Mouse (Mus musculus): Measurements from ENCODE around the gene Myo18a. TPM values are rescaled to one million over a fixed set of nuclear protein-coding genes. Genes with fewer than 3 reads are reported as not detected.

Gene Myo18a
- polyA plus RNA-seq, 1 experiment from 2014 or later, result 95.5 TPM

DNA sequence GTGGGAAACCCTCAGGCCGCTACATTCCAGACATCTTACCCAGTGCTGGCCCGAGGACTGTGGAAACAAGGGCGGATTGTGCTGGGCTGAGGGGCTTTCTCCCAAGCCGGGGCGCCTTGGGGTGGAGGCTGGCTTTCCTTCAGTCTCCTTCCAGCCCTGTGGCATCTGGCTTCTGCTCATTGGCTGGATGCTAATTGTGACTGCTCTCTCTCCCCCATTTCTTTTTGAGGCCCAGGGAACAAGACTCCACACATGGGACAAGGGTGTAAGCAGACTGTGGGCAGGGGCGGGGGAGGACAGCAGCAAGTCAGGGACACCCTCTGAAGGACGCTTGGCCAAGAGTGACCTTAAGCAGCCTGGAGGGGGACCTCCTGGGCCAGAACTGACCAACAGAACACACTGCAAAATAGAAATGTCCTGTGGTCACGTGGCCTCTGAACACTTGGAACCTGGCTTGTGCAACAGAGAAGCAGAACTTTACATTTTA, 28.2 kb downstream of the Myo18a start:
- H3K27ac ChIP-seq, result peak overlapping the region; percentile 92
- peak overlapping the region; percentile 29 for H3K4me3 ChIP-seq
- H3K9me3 ChIP-seq, result no peaks in the 10 kb centered on the region
- H3K27me3 ChIP-seq (ENCODE audit: insufficient read depth, poor library complexity, severe bottlenecking), result no peaks in the 10 kb centered on the region
- H3K4me1 ChIP-seq, result peaks cover 54% of the 10 kb centered on the region
- H3K36me3 ChIP-seq, result no peaks in the 10 kb centered on the region
- DNase-seq (ENCODE audit: low spot score), result peak; percentile 80
- WGBS, result 13% methylated on average over 8 of the region's 8 CpGs

DNA sequence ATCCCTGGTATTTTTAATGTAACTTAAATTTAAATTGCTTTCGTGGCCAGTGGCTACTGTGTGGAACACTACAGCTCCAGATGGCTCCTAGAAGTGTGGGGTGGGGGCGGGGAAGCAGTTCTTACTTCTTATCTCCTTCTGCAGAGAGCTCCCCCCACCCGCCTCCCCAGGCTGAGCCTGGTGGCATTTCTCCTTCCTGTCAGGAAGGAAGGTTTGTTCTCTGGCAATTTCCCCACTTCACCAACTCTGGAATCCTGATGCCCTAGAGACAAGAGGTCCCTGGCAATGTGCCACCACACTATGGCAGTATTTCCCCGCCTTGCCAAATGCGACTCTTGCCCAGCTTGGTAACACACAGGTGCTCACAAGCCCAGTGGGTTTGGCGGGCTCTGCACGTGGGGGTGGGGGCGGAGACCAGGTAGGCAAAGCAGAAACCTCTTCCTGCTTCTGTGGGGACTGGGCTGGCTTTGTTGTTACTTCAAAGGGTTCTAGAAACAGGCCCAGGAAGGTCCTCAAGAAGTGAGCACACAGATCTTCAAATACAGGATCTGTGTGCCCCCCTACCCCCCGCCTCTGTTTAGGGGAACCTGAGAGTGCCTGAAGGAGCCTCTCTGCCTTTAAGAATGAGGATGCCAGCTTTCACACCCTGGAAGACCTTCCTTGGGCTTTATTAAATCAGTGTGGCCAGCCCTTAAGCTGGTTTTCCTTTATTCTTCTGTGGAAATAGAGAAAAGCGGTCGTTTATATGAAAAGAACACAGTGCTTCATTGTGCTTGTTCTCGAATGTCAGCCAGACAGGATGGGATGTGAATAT, 28.9 kb downstream of the Myo18a start:
- Histone ChIP-seq H3K27ac (peak overlapping the region; percentile 92), H3K4me1 (peaks cover 48% of the 10 kb centered on the region), H3K4me3 (no peak overlapping the region), H3K36me3 (no peaks in the 10 kb centered on the region), H3K9me3 (no peaks in the 10 kb centered on the region), H3K27me3 (ENCODE audit: insufficient read depth, poor library complexity, severe bottlenecking) (no peaks in the 10 kb centered on the region)
- DNase-seq (ENCODE audit: low spot score), result peak; percentile 84
- 39% methylated on average over 12 of the region's 12 CpGs for WGBS

DNA sequence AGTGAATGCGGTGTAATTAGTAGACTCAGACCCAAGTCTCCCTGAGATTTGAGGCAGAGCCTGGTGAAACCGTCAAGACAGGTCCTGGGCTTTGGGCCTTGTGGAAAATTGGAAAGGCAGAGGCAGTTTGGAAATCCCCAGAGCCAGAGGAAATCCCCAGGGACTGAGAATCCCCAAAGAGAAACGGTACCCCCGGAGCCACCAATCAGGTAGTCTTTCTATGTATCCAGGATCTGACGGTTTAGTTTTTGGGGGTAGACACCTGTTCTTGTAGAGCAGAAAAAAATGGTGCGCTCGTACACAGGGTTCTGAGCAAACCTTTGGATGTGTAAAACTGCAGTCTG, 29.5 kb downstream of the Myo18a start:
- Histone ChIP-seq H3K27me3 (ENCODE audit: insufficient read depth, poor library complexity, severe bottlenecking) (no peaks in the 10 kb centered on the region), H3K9me3 (no peaks in the 10 kb centered on the region), H3K4me1 (peaks cover 48% of the 10 kb centered on the region), H3K4me3 (no peak overlapping the region; the same call in 1 of the 2 replicates), H3K27ac (peak overlapping the region; percentile 92), H3K36me3 (no peaks in the 10 kb centered on the region)
- DNase-seq (ENCODE audit: low spot score), result no peak
- 69% methylated on average over 7 of the region's 7 CpGs for WGBS

DNA sequence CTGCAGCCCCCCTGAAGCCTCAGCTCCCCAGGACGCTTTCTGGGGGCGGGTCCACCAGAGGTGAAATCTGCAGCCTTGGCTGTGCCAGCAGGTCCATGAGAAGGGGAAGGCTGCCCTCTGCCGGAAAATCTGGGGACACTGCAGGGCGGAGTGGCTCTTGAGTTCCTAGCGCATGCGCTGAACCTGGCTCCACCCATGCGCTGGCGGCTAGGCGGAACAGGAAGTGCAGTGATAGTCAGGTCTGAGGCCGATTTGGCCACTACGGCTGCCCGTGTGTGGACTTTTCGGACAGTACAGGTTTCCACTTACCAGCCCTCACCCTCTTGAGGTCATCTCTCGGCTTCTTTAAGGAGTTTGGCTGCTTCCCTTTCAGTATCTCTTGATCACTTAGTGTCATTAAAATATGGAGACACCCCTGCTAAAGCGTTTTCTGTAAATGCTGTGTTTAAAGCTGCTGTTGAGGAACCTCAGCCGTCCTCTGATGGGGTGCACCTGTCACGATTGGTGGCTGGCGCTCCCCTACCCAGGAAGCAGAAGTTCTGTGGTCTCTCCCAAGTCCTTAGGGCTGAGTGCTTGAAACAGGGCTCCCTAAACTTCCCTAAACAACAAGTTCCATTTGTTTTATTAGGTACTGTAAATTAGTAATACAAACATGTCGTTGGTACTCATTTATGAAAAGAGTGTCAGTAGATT, 30.3 kb downstream of the Myo18a start:
- 4% methylated on average over 19 of the region's 19 CpGs for WGBS

DNA sequence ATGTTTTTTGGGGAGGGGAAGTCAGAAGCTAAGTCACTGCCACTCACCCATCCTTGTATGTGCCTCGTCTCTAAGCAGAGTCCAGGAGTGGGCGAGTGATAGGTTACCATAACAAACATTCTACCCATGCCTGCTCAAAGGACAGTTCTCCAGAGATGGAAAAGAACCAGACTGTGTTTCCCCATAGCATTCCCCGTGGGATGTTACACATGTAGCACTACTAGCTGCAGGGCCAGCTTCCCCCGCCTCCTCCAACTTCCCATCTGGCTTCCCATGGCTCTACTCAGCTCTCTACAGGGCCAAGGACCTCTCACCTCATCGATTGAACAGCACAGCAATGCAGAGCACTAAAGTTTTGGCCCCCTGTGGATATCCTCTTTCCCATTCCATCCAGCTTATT, 32.2 kb downstream of the Myo18a start:
- 66% methylated on average over 5 of the region's 5 CpGs for WGBS
- H3K36me3 ChIP-seq, result no peaks in the 10 kb centered on the region; the same call in 1 of the 2 replicates
- no peak for DNase-seq (ENCODE audit: low spot score)
- no peaks in the 10 kb centered on the region for H3K27me3 ChIP-seq (ENCODE audit: insufficient read depth, poor library complexity, severe bottlenecking)
- no peak overlapping the region for H3K27ac ChIP-seq
- H3K4me1 ChIP-seq, result peaks cover 46% of the 10 kb centered on the region
- no peaks in the 10 kb centered on the region for H3K9me3 ChIP-seq
- H3K4me3 ChIP-seq, result no peak overlapping the region

More for the DNA sequence above, 30.3 kb downstream of the Myo18a start:
- H3K4me3 ChIP-seq, result peak overlapping the region; percentile 59
- no peaks in the 10 kb centered on the region for H3K36me3 ChIP-seq
- peak overlapping the region; percentile 92 for H3K27ac ChIP-seq
- peak; percentile 98 for DNase-seq (ENCODE audit: low spot score)
- H3K9me3 ChIP-seq, result no peaks in the 10 kb centered on the region
- H3K27me3 ChIP-seq (ENCODE audit: insufficient read depth, poor library complexity, severe bottlenecking), result no peaks in the 10 kb centered on the region
- peaks cover 46% of the 10 kb centered on the region for H3K4me1 ChIP-seq

DNA sequence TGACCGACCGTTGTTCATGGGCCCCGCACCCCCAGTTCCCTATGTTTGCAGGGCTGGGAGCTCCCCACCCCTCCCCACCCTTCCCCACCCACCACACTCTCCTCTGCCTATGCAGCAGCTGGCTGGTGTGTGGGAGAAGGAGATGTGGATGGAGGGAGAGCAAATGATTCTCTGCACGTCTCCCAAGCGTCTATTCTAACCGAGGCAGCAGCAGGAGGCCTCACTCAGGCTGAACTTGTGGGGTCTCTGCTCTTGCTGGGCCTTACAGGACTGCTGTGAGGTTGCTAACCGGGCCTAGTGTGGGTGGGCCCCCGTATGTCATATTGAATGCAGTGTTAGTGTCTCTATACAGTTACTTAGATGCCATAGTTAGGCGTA, 37.4 kb downstream of the Myo18a start:
- Histone ChIP-seq H3K4me1 (peaks cover 61% of the 10 kb centered on the region), H3K9me3 (no peaks in the 10 kb centered on the region), H3K36me3 (peaks cover 7% of the 10 kb centered on the region; the same call in 1 of the 2 replicates), H3K4me3 (peak overlapping the region; percentile 67), H3K27me3 (ENCODE audit: insufficient read depth, poor library complexity, severe bottlenecking) (no peaks in the 10 kb centered on the region), H3K27ac (peak overlapping the region; percentile 91)
- 38% methylated on average over 9 of the region's 9 CpGs for WGBS
- no peak for DNase-seq (ENCODE audit: low spot score)

DNA sequence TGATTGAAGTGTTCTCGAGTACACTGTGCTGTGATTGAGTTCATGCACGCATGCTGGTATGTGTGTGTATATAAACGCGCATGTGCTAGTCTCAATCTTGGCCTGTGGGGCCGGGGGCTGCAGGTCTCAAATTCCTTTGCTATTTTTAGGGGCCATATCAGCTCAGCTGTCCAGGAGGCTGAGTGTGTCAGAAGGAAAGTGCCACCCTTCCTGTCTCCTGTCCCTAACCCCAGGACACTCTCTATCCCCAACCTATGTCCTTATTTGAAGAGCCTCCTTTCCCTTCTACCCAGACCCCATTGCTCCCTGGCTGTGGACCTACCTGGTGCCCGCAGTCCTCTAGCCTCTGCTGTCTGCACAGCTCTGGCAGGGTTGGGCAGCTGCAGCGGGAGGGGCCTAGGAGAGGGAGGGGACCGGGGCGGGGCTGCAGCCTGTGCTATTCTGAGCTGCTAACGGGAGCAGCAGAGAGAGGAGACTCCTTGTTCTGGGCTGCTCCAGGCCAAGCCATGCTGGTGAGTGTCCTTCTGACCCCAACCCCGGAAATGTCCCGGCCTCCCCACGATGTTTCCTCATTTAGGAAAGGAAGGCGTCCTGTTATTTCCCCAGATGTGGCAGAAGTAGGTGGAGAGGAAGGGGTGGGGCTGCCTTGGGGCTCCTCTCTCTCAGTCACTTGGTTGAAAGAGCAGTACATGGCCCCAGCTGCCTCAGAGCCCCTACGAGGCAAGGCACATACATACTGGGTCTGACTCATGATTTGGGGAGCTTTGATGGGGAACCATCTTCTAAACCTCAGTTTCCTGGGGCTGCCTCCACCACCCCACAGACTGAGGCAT, 38.0 kb downstream of the Myo18a start:
- no peaks in the 10 kb centered on the region for H3K27me3 ChIP-seq (ENCODE audit: insufficient read depth, poor library complexity, severe bottlenecking)
- peaks cover 65% of the 10 kb centered on the region for H3K4me1 ChIP-seq
- peak overlapping the region; percentile 67 for H3K4me3 ChIP-seq
- WGBS, result 8% methylated on average over 15 of the region's 15 CpGs
- peak; percentile 95 for DNase-seq (ENCODE audit: low spot score)
- no peaks in the 10 kb centered on the region for H3K9me3 ChIP-seq
- peak overlapping the region; percentile 91 for H3K27ac ChIP-seq
- H3K36me3 ChIP-seq, result peaks cover 7% of the 10 kb centered on the region; the same call in 1 of the 2 replicates

DNA sequence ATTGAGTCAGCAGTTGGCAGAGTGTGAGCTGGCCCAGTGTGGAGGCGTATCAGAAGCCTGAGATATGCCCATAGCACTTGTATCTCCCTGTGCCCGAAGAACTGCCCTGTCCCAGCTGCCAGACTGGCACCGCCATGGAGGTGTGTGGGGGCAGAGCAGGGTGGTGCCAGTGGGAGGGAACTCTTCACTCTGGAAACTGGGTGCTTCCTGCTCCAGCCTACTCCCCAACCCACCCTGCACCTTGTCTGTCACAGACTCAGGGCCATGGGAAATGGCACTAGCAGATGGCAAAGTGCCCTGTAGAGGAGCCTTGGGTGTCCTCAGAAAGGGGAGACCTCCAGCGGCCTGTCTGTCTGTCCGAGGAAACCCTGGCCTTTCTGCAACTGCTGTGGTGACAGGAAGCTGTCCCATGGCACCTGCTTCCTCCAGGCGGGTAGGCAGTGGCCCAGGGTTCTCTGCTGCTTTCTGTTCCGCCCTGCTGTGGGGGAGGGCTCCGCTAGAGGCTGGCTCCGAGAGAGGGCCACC, 39.4 kb downstream of the Myo18a start:
- no peak for DNase-seq (ENCODE audit: low spot score)
- H3K4me3 ChIP-seq, result peak overlapping the region; percentile 67
- H3K4me1 ChIP-seq, result peaks cover 78% of the 10 kb centered on the region
- H3K27me3 ChIP-seq (ENCODE audit: insufficient read depth, poor library complexity, severe bottlenecking), result no peaks in the 10 kb centered on the region
- peaks cover 7% of the 10 kb centered on the region; the same call in 1 of the 2 replicates for H3K36me3 ChIP-seq
- 38% methylated on average over 9 of the region's 9 CpGs for WGBS
- H3K9me3 ChIP-seq, result no peaks in the 10 kb centered on the region
- H3K27ac ChIP-seq, result peak overlapping the region; percentile 91

DNA sequence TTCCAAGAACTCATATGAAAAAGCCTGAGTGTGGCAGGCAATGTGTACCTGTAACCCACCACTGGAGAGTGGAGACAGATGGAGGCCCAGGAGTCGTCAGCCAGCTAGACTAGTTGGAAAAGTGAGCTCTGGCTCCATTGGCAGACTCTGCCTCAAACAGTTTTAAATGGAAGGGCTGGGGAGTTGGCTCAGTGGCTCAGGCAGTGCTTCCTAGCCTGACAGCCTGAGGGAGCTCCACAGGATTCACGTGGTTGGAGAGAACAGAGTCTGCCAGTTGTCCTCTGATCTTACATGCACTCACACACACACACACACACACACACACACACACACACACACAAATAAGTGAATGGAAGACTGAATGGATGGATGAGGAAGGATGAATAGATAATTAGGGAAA, 43.2 kb downstream of the Myo18a start:
- Histone ChIP-seq H3K4me1 (peaks cover 89% of the 10 kb centered on the region), H3K9me3 (no peaks in the 10 kb centered on the region), H3K27me3 (ENCODE audit: insufficient read depth, poor library complexity, severe bottlenecking) (no peaks in the 10 kb centered on the region), H3K4me3 (no peak overlapping the region; the same call in 1 of the 2 replicates), H3K27ac (no peak overlapping the region), H3K36me3 (peaks cover 39% of the 10 kb centered on the region)
- 18% methylated on average over 2 of the region's 2 CpGs for whole genome bisulfite sequencing
- DNase-seq (ENCODE audit: low spot score), result no peak

DNA sequence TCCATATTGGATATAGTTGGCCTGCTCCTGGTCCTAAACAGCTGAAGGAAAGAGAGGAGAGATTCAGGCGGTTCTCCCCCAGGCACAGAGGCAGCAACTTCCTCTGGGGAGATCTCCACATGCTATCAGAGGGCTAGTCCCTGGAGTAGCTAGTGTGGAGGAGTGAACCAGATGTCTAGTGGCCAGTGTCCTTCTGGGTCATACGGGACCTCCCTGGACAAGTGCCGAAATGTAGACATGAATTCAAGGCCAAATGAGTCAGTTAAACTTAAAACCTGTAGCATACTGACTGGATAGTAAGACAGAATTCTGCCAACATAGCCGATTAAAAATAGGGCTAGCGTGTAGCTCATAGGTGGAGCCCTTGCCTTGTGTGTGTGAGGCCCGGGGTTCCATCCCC, 43.8 kb downstream of the Myo18a start:
- 70% methylated on average over 6 of the region's 6 CpGs for WGBS
- H3K27ac ChIP-seq, result no peak overlapping the region; the same call in 1 of the 2 replicates
- H3K36me3 ChIP-seq, result peaks cover 45% of the 10 kb centered on the region
- no peak for DNase-seq (ENCODE audit: low spot score)
- H3K4me3 ChIP-seq, result no peak overlapping the region
- H3K4me1 ChIP-seq, result peaks cover 83% of the 10 kb centered on the region
- H3K9me3 ChIP-seq, result no peaks in the 10 kb centered on the region
- no peaks in the 10 kb centered on the region for H3K27me3 ChIP-seq (ENCODE audit: insufficient read depth, poor library complexity, severe bottlenecking)

DNA sequence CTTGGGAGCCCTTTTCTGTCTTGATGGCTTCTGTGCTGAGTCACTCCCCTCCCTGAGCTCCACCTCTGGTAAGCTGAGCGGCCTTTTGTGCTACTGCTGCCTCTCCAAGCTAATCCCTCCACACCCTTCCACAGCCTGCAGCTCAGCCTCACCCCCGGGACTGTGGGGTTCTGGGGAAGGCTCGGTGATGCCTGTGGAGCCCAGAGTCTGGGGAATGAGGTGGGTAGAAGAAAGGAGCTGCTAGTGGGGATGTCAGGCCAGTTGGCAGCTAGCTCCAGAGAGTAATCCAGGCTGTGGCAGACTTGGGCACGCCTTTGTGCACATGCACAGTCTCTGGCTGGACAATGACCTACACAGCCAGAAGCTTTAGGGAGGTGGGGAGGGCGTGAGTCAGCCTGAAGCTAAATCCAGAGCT, 45.0 kb downstream of the Myo18a start:
- no peak for DNase-seq (ENCODE audit: low spot score)

DNA sequence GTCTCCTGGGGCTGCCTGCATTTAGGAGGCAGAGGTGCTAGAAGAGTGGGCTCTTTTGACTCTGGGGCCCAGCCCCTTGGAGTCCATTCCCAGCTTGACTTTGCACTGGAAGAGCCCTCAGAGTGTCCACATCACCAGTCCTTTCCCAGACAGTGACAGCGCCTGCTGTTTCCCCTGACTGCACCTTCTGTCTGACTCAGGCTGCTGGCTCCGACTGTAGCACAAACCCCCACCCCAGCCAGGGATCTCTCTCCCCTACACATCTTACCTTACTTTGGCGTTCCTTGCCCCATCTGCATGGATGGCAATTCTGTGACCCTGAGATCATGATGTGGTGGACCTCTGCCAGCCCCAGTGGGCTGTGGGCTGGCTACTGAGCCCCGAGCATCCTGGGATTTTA, 46.2 kb downstream of the Myo18a start:
- no peaks in the 10 kb centered on the region for H3K27me3 ChIP-seq (ENCODE audit: insufficient read depth, poor library complexity, severe bottlenecking)
- peaks cover 60% of the 10 kb centered on the region for H3K36me3 ChIP-seq
- peaks cover 68% of the 10 kb centered on the region for H3K4me1 ChIP-seq
- H3K27ac ChIP-seq, result peak overlapping the region; percentile 31; the same call in 1 of the 2 replicates
- 70% methylated on average over 4 of the region's 4 CpGs for WGBS
- H3K4me3 ChIP-seq, result no peak overlapping the region
- DNase-seq (ENCODE audit: low spot score), result no peak
- no peaks in the 10 kb centered on the region for H3K9me3 ChIP-seq

More for the DNA sequence above, 45.0 kb downstream of the Myo18a start:
- Histone ChIP-seq H3K4me3 (peak overlapping the region; percentile 5; the same call in 1 of the 2 replicates), H3K27me3 (ENCODE audit: insufficient read depth, poor library complexity, severe bottlenecking) (no peaks in the 10 kb centered on the region), H3K27ac (peak overlapping the region; percentile 63), H3K4me1 (peaks cover 71% of the 10 kb centered on the region), H3K36me3 (peaks cover 56% of the 10 kb centered on the region), H3K9me3 (no peaks in the 10 kb centered on the region)
- WGBS, result 38% methylated on average over 5 of the region's 5 CpGs

All from heart, embryonic 10.5 days (tissue).